In genomic region chr4:152021568-152022097, GRCm38 (mm10) we compare ENCODE assay signal across 2 mouse cellular contexts.
TF ChIP-seq lines count a peak whose summit lies in the region.

No protein-coding gene starts in this region.

TF ChIP-seq in CH12.LX, 34 proteins besides CTCF, POLR2A, EP300 and RAD21:
- TF ChIP-seq SIN3A (IDR thresholded peaks at IDR 0.05; ENCODE audit: low read length) (no peak), TBP (conservative IDR thresholded peaks at IDR 0.05; ENCODE audit: low read depth, low read length) (no peak), BHLHE40 (IDR thresholded peaks at IDR 0.05; ENCODE audit: low read depth, low read length) (no peak), ZC3H11A (IDR thresholded peaks at IDR 0.05; ENCODE audit: low read depth, low read length) (no peak), PAX5 (IDR thresholded peaks at IDR 0.05; ENCODE audit: low read length) (no peak), MAFK (IDR thresholded peaks at IDR 0.05; ENCODE audit: insufficient replicate concordance, low read length) (peak; percentile 85)

TF ChIP-seq in ES-E14, 5 proteins besides CTCF, POLR2A, EP300 and RAD21:
- TF ChIP-seq ZNF384 (IDR thresholded peaks at IDR 0.05; ENCODE audit: low read depth, low read length) (no peak), MAFK (IDR thresholded peaks at IDR 0.05; ENCODE audit: insufficient read depth, low read depth, low read length) (peak; percentile 86), HCFC1 (IDR thresholded peaks at IDR 0.05; ENCODE audit: borderline replicate concordance, insufficient read depth, low read length) (no peak), ZC3H11A (IDR thresholded peaks at IDR 0.05; ENCODE audit: borderline replicate concordance, low read depth, low read length) (no peak), CHD2 (IDR thresholded peaks at IDR 0.05; ENCODE audit: low read depth, low read length) (no peak)
